Mouse (Mus musculus) small intestine, adult 2 months (tissue): ENCODE measurements around the gene Hoxa5.

Experiments used
- CTCF ChIP-seq: fragments of 200-500 bp; IDR thresholded peaks from 2 replicates; pipeline ENCODE4 v1.5.1; 2012; ENCODE audit warnings: low read depth, mild to moderate bottlenecking, control low read depth, inconsistent platforms, low read length, moderate library complexity, mixed read lengths; ENCODE audit not compliant: insufficient replicate concordance, insufficient read length; ENCODE audit errors: extremely low read depth
- POLR2A ChIP-seq: fragments of 200-500 bp; IDR thresholded peaks from 2 replicates; pipeline ENCODE4 v1.6.1; 2012; ENCODE audit warnings: low read depth, mild to moderate bottlenecking, control low read depth, inconsistent platforms, low read length, moderate library complexity

GRCm38 (mm10) chr6:52179690-52180089, 24.7 kb downstream of the Hoxa5 start:
- TF ChIP-seq POLR2A (no peak), CTCF (no peak)
